Mouse (Mus musculus) CD4-positive naive resting alpha-beta T cell, adult 57 days (primary cell): ENCODE measurements around the gene Ntrk3. TPM values are rescaled to one million over a fixed set of nuclear protein-coding genes. Genes with fewer than 3 reads are reported as not detected.

Experiments used
- total RNA-seq: library from RNA; stranded (reverse); gene quantifications from one replicate; pipeline ENCODE4 v1.2.4, GENCODE M21; 2023

Gene Ntrk3
- 17.9 TPM for total RNA-seq

GRCm38 (mm10) chr7:78737614-78738210 is at the start of gene Ntrk3:
Gene Ntrk3 (minus strand): TSS chr7:78738012.

GRCm38 (mm10) chr7:78782639-78783581 is 45.1 kb upstream of the Ntrk3 start, which contains the start of the genes Mrps11 and Mrpl46:
Gene Mrps11 (plus strand): TSS chr7:78783119.
Gene Mrpl46 (minus strand): TSS chr7:78783531.

Other genes with a start within 250 kb of the Ntrk3 start
- 30.0 TPM for gene Mrps11, start 45.1 kb upstream of the Ntrk3 start, total RNA-seq
- 27.7 TPM for gene Mrpl46, start 45.5 kb upstream of the Ntrk3 start, total RNA-seq
- 18.4 TPM for gene Det1, start 109.3 kb upstream of the Ntrk3 start, total RNA-seq
- 31.2 TPM for gene Aen, start 157.8 kb upstream of the Ntrk3 start, total RNA-seq
- 16.0 TPM for gene Isg20, start 175.4 kb upstream of the Ntrk3 start, total RNA-seq